Mouse (Mus musculus): Measurements from ENCODE around the gene Gm49776. TPM values are rescaled to one million over a fixed set of nuclear protein-coding genes. Genes with fewer than 3 reads are reported as not detected.
A peak's percentile ranks its signal among the peaks of the same experiment; 100 is the strongest.

Gm49776 gene
- polyA plus RNA-seq, 1 experiment from 2014 or later, result not detected

DNA sequence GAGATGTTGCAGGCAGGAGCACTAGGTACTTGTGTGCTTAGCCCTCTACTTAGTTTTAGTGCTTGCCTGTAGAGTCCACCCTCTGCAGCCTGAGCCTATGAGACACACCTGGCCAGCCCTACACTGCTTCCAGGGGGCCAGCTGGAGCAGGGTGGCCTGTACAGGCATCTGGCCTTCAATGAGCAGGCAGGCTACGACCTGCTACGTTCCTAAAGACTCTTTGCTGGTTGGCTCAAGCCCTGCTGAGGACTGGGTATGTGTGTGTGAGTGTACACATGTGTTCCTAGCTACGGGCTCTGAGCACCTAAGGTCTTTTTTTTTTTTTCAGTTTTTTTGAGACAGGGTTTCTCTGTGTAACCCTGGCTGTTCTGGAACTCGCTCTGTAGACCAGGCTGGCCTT, 26.7 kb downstream of the Gm49776 start:
- H3K4me2 ChIP-seq, result no peak overlapping the region
- H3K36me3 ChIP-seq, result peaks cover 24% of the 10 kb centered on the region
- no peak overlapping the region for H3K9ac ChIP-seq
- no peaks in the 10 kb centered on the region for H3K27me3 ChIP-seq
- H3K4me1 ChIP-seq, result peaks cover 49% of the 10 kb centered on the region
- no peak overlapping the region for H3K4me3 ChIP-seq
- H3K9me3 ChIP-seq, result no peaks in the 10 kb centered on the region
- no peak for ATAC-seq (ENCODE audit: insufficient number of reproducible peaks, low FRiP score, low TSS enrichment, low read depth)
- peak overlapping the region; percentile 50; the same call in 1 of the 2 replicates for H3K27ac ChIP-seq
- 54% methylated on average over 4 of the region's 4 CpGs for WGBS

DNA sequence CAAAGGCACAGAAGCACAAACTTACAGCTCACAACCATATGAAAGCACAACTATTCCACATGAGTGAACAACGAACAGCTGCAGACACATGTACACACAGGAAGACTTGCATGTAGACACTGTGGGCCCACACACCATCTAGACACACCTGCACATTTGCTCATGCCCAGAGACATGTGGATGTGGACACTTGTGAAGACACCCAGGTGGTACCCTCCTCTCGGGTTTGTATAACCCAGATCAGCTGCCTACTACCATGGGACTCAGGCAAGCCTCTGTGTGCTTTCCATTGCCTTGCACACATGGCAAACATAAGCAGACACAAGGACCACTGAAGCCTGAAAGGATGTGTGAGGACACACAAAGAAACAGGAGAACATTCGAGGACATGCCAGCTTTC, 27.1 kb downstream of the Gm49776 start:
- peaks cover 46% of the 10 kb centered on the region for H3K4me1 ChIP-seq
- H3K9me3 ChIP-seq, result no peaks in the 10 kb centered on the region
- no peak overlapping the region for H3K4me2 ChIP-seq
- H3K36me3 ChIP-seq, result peaks cover 28% of the 10 kb centered on the region
- H3K9ac ChIP-seq, result no peak overlapping the region
- no peak overlapping the region for H3K4me3 ChIP-seq
- 82% methylated on average over 3 of the region's 3 CpGs for WGBS
- no peak for ATAC-seq (ENCODE audit: insufficient number of reproducible peaks, low FRiP score, low TSS enrichment, low read depth)
- H3K27me3 ChIP-seq, result no peaks in the 10 kb centered on the region
- H3K27ac ChIP-seq, result 0 out of 2 replicates have a peak overlapping the region, but pooled peaks have one; percentile 9

GRCm38 (mm10) chr16:18230617-18231016, 27.5 kb downstream of the Gm49776 start:
- H3K9ac ChIP-seq, result no peak overlapping the region
- H3K27ac ChIP-seq, result peak overlapping the region; percentile 61; the same call in 1 of the 2 replicates
- H3K4me2 ChIP-seq, result no peak overlapping the region
- no peak for ATAC-seq (ENCODE audit: insufficient number of reproducible peaks, low FRiP score, low TSS enrichment, low read depth)
- no peaks in the 10 kb centered on the region for H3K9me3 ChIP-seq
- no peaks in the 10 kb centered on the region for H3K27me3 ChIP-seq
- peaks cover 33% of the 10 kb centered on the region for H3K36me3 ChIP-seq
- H3K4me1 ChIP-seq, result peaks cover 42% of the 10 kb centered on the region
- H3K4me3 ChIP-seq, result no peak overlapping the region
- 90% methylated on average over 6 of the region's 6 CpGs for WGBS

GRCm38 (mm10) chr16:18229622-18230021, 28.5 kb downstream of the Gm49776 start:
- no peak overlapping the region for H3K9ac ChIP-seq

GRCm38 (mm10) chr16:18228856-18229255, 29.3 kb downstream of the Gm49776 start:
- H3K36me3 ChIP-seq, result peaks cover 50% of the 10 kb centered on the region
- 82% methylated on average over 4 of the region's 4 CpGs for WGBS
- ATAC-seq (ENCODE audit: insufficient number of reproducible peaks, low FRiP score, low TSS enrichment, low read depth), result no peak

More at GRCm38 (mm10) chr16:18229622-18230021, 28.5 kb downstream of the Gm49776 start:
- ATAC-seq (ENCODE audit: insufficient number of reproducible peaks, low FRiP score, low TSS enrichment, low read depth), result no peak; the same call in 1 of the 2 replicates
- H3K4me2 ChIP-seq, result 0 out of 2 replicates have a peak overlapping the region, but pooled peaks have one; percentile 14
- peaks cover 38% of the 10 kb centered on the region for H3K4me1 ChIP-seq
- H3K4me3 ChIP-seq, result no peak overlapping the region
- peak overlapping the region; percentile 61 for H3K27ac ChIP-seq
- H3K36me3 ChIP-seq, result peaks cover 43% of the 10 kb centered on the region
- H3K27me3 ChIP-seq, result no peaks in the 10 kb centered on the region
- WGBS, result 42% methylated on average over 11 of the region's 11 CpGs
- no peaks in the 10 kb centered on the region for H3K9me3 ChIP-seq

GRCm38 (mm10) chr16:18227897-18228422, 30.2 kb downstream of the Gm49776 start:
- WGBS, result 93% methylated on average over 20 of the region's 20 CpGs
- no peak for ATAC-seq (ENCODE audit: insufficient number of reproducible peaks, low FRiP score, low TSS enrichment, low read depth)

More at GRCm38 (mm10) chr16:18228856-18229255, 29.3 kb downstream of the Gm49776 start:
- no peak overlapping the region for H3K4me3 ChIP-seq
- no peaks in the 10 kb centered on the region for H3K9me3 ChIP-seq
- no peak overlapping the region for H3K27ac ChIP-seq
- H3K4me1 ChIP-seq, result peaks cover 31% of the 10 kb centered on the region
- no peak overlapping the region for H3K4me2 ChIP-seq
- H3K9ac ChIP-seq, result no peak overlapping the region
- no peaks in the 10 kb centered on the region for H3K27me3 ChIP-seq

DNA sequence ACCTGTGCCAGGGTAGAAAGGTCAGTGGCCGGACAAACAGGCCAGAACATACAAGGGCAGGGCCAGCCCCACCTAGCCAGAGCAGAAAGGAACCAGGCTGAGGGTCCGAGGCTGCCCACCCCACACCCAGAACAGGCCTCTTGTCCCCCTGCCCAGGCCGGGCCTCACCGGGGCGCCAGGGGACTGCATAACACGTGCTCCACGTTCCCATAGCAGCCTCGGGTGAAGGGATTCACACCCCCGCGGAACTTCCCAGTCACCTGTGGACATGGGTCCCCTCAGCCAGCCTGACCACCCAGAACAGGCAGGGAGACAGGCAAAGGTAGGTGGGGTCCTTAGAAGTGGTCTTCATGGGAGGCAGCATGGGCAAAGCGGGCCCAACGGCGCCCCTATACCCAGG, 30.9 kb downstream of the Gm49776 start:
- H3K9ac ChIP-seq, result no peak overlapping the region
- H3K36me3 ChIP-seq, result peaks cover 67% of the 10 kb centered on the region
- H3K4me1 ChIP-seq, result peaks cover 22% of the 10 kb centered on the region
- 89% methylated on average over 13 of the region's 13 CpGs for whole genome bisulfite sequencing
- H3K27me3 ChIP-seq, result no peaks in the 10 kb centered on the region
- H3K27ac ChIP-seq, result no peak overlapping the region
- no peaks in the 10 kb centered on the region for H3K9me3 ChIP-seq
- no peak overlapping the region for H3K4me2 ChIP-seq
- ATAC-seq (ENCODE audit: insufficient number of reproducible peaks, low FRiP score, low TSS enrichment, low read depth), result no peak
- no peak overlapping the region for H3K4me3 ChIP-seq

More at GRCm38 (mm10) chr16:18227897-18228422, 30.2 kb downstream of the Gm49776 start:
- H3K4me1 ChIP-seq, result peaks cover 22% of the 10 kb centered on the region
- H3K36me3 ChIP-seq, result peaks cover 59% of the 10 kb centered on the region
- no peaks in the 10 kb centered on the region for H3K9me3 ChIP-seq
- no peaks in the 10 kb centered on the region for H3K27me3 ChIP-seq
- H3K9ac ChIP-seq, result no peak overlapping the region
- H3K4me3 ChIP-seq, result no peak overlapping the region
- no peak overlapping the region for H3K4me2 ChIP-seq
- no peak overlapping the region for H3K27ac ChIP-seq

GRCm38 (mm10) chr16:18222188-18222587, 35.9 kb downstream of the Gm49776 start:
- Histone ChIP-seq H3K9me3 (no peaks in the 10 kb centered on the region), H3K4me1 (peaks cover 21% of the 10 kb centered on the region), H3K4me2 (no peak overlapping the region), H3K27ac (no peak overlapping the region), H3K9ac (no peak overlapping the region), H3K36me3 (peaks cover 62% of the 10 kb centered on the region), H3K4me3 (no peak overlapping the region), H3K27me3 (no peaks in the 10 kb centered on the region)
- ATAC-seq (ENCODE audit: insufficient number of reproducible peaks, low FRiP score, low TSS enrichment, low read depth), result no peak
- WGBS, result 77% methylated on average over 11 of the region's 11 CpGs

DNA sequence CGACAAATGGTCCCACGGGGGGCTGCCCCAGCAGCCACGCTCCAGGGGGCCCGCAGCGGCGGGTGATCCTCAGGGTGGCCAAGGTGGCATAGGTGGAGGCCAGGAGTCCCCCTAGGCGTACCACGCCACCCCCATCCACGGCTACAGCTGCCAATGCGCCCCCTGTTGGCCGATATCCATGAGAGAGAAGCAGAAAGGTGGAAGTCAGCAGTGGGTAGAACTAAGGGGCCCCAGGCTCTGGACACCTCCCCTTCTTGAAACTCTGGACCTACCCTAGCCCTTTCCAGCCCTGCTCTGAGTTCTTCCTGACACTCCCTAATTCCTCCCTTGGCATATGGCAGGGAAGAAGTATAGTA, 36.6 kb downstream of the Gm49776 start:
- ATAC-seq (ENCODE audit: insufficient number of reproducible peaks, low FRiP score, low TSS enrichment, low read depth), result no peak
- Histone ChIP-seq H3K27ac (no peak overlapping the region), H3K27me3 (no peaks in the 10 kb centered on the region), H3K9me3 (no peaks in the 10 kb centered on the region), H3K4me2 (no peak overlapping the region), H3K4me1 (peaks cover 21% of the 10 kb centered on the region), H3K9ac (no peak overlapping the region), H3K4me3 (no peak overlapping the region), H3K36me3 (peaks cover 55% of the 10 kb centered on the region)
- WGBS, result 80% methylated on average over 11 of the region's 11 CpGs

- no peak overlapping the region for H3K4me3 ChIP-seq
- H3K9ac ChIP-seq, result no peak overlapping the region
- peaks cover 21% of the 10 kb centered on the region for H3K4me1 ChIP-seq
- ATAC-seq (ENCODE audit: insufficient number of reproducible peaks, low FRiP score, low TSS enrichment, low read depth), result no peak
- no peaks in the 10 kb centered on the region for H3K27me3 ChIP-seq
- peaks cover 50% of the 10 kb centered on the region for H3K36me3 ChIP-seq
- H3K4me2 ChIP-seq, result no peak overlapping the region
- no peaks in the 10 kb centered on the region for H3K9me3 ChIP-seq
- 83% methylated on average over 6 of the region's 6 CpGs for whole genome bisulfite sequencing
- 0 out of 2 replicates have a peak overlapping the region, but pooled peaks have one; percentile 50 for H3K27ac ChIP-seq
These were observed 37.1 kb downstream of the Gm49776 start for GRCm38 (mm10) chr16:18220856-18221542.

GRCm38 (mm10) chr16:18220001-18220400, 38.1 kb downstream of the Gm49776 start:
- H3K4me2 ChIP-seq, result no peak overlapping the region
- ATAC-seq (ENCODE audit: insufficient number of reproducible peaks, low FRiP score, low TSS enrichment, low read depth), result peak; percentile 30; the same call in 1 of the 2 replicates
- H3K36me3 ChIP-seq, result peaks cover 40% of the 10 kb centered on the region
- no peak overlapping the region for H3K4me3 ChIP-seq
- WGBS, result 38% methylated on average over 8 of the region's 8 CpGs
- peak overlapping the region; percentile 50 for H3K27ac ChIP-seq
- H3K9me3 ChIP-seq, result no peaks in the 10 kb centered on the region
- H3K27me3 ChIP-seq, result no peaks in the 10 kb centered on the region
- peaks cover 21% of the 10 kb centered on the region for H3K4me1 ChIP-seq
- no peak overlapping the region for H3K9ac ChIP-seq

GRCm38 (mm10) chr16:18218580-18218996, 39.5 kb downstream of the Gm49776 start:
- H3K4me1 ChIP-seq, result peaks cover 21% of the 10 kb centered on the region
- WGBS, result 73% methylated on average over 9 of the region's 9 CpGs
- H3K36me3 ChIP-seq, result peaks cover 26% of the 10 kb centered on the region
- no peak overlapping the region for H3K4me2 ChIP-seq
- H3K27me3 ChIP-seq, result no peaks in the 10 kb centered on the region
- no peak overlapping the region for H3K4me3 ChIP-seq
- no peaks in the 10 kb centered on the region for H3K9me3 ChIP-seq
- H3K27ac ChIP-seq, result no peak overlapping the region
- no peak for ATAC-seq (ENCODE audit: insufficient number of reproducible peaks, low FRiP score, low TSS enrichment, low read depth)
- H3K9ac ChIP-seq, result no peak overlapping the region

All from limb, embryonic 15.5 days (tissue).